Mouse (Mus musculus): ENCODE results near the gene Clasrp.

GRCm38 (mm10) chr7:19560491-19561260 lies 43.6 kb downstream of the Clasrp start:
- TF ChIP-seq CTCF (IDR thresholded peaks at IDR 0.05; ENCODE audit: extremely low read depth, insufficient read depth, low read length) (no peak), POLR2A (IDR thresholded peaks at IDR 0.05; ENCODE audit: extremely low read depth, insufficient read depth, low read length) (no peak)
